Comparison of ENCODE assay signal across 7 mouse cellular contexts in genomic region chr3:94837183-94837890, GRCm38 (mm10). TPM values are rescaled to one million over a fixed set of nuclear protein-coding genes. Genes with fewer than 3 reads are reported as not detected.
A peak's percentile ranks its signal among the peaks of the same experiment; 100 is the strongest.
DNase-seq lines count a peak whose midpoint lies in the region; ATAC-seq lines count a peak whose summit lies in the region.

Pogz (plus strand) TSS chr3:94837567.

- peak within 1 kb of the TSS; percentile 83 for H3K9ac ChIP-seq in intestine, embryonic 16.5 days (ENCODE audit: low read depth, low read length)
- H3K9ac ChIP-seq in midbrain, embryonic 11.5 days (ENCODE audit: low read length): peak within 1 kb of the TSS; percentile 95

- no peaks in the 10 kb centered on the region for H3K27me3 ChIP-seq in intestine, embryonic 16.5 days (replicated peaks; ENCODE audit: control insufficient read depth, insufficient read depth, low read length)
- H3K27me3 ChIP-seq in midbrain, embryonic 11.5 days (ENCODE audit: control insufficient read depth, insufficient read depth, low read length): no peaks in the 10 kb centered on the region

- peak; percentile 93 for ATAC-seq in intestine, embryonic 16.5 days
- ATAC-seq in midbrain, embryonic 11.5 days (ENCODE audit: low FRiP score): peak; percentile 94

- H3K9me3 ChIP-seq in intestine, embryonic 16.5 days (ENCODE audit: control insufficient read depth, low read length): peaks cover 2% of the 10 kb centered on the region; the same call in 1 of the 2 replicates
- H3K9me3 ChIP-seq in midbrain, embryonic 11.5 days (ENCODE audit: control insufficient read depth, low read length): no peaks in the 10 kb centered on the region

- H3K4me1 ChIP-seq in intestine, embryonic 16.5 days (ENCODE audit: control insufficient read depth, insufficient read depth, low read length): 0 out of 2 replicates have a peak, but pooled peaks cover 3% of the 10 kb centered on the region
- peaks cover 9% of the 10 kb centered on the region for H3K4me1 ChIP-seq in midbrain, embryonic 11.5 days (ENCODE audit: control insufficient read depth, insufficient read depth, low read length)

- H3K27ac ChIP-seq in intestine, embryonic 16.5 days (ENCODE audit: low read length): peak within 1 kb of the TSS; percentile 97
- H3K27ac ChIP-seq in midbrain, embryonic 11.5 days (ENCODE audit: low read depth, low read length): peak within 1 kb of the TSS; percentile 99

- intact Hi-C loops in left cerebral cortex, postnatal 36 days (cut with DNase I): loop anchor here (1.0 kb wide), 2 partner anchors 16 to 255 kb away; partner anchors contain the start of gene Snx27

- peak within 1 kb of the TSS; percentile 62 for H3K4me2 ChIP-seq in intestine, embryonic 16.5 days (ENCODE audit: low read depth, low read length)
- H3K4me2 ChIP-seq in midbrain, embryonic 11.5 days: peak within 1 kb of the TSS; percentile 70

- under 1% methylated on average over 53 of the region's 57 CpGs for WGBS in intestine, embryonic 16.5 days
- WGBS in midbrain, embryonic 11.5 days: under 1% methylated on average over 49 of the region's 57 CpGs

- DNase-seq in adrenal gland, adult 8-10 months: peak; percentile 96
- peak; percentile 98 for DNase-seq in embryo, embryonic 9.5 days (ENCODE audit: extremely low spot score)
- DNase-seq in gastrocnemius, postnatal 4 days (ENCODE audit: low spot score in 2 of 2): peak; percentile 93 to 97
- peak; percentile 96 for DNase-seq in left cerebral cortex, postnatal 36 days (ENCODE audit: low spot score in 2 of 2)
- peak; percentile 98 for DNase-seq in midbrain, embryonic 11.5 days (ENCODE audit: low spot score, missing footprints)
- peak; percentile 98 for DNase-seq in skeletal muscle tissue, adult 2 months (ENCODE audit: low read depth, low spot score)

- H3K4me3 ChIP-seq in intestine, embryonic 16.5 days (ENCODE audit: low read length): peak within 1 kb of the TSS; percentile 71
- H3K4me3 ChIP-seq in midbrain, embryonic 11.5 days (ENCODE audit: low read depth, low read length): peak within 1 kb of the TSS; percentile 78

- H3K36me3 ChIP-seq in intestine, embryonic 16.5 days (ENCODE audit: control insufficient read depth, insufficient read depth, low read length): no peaks in the 10 kb centered on the region
- no peaks in the 10 kb centered on the region for H3K36me3 ChIP-seq in midbrain, embryonic 11.5 days (ENCODE audit: control insufficient read depth, insufficient read depth, low read length)

RNA-seq across cellular contexts. Expression of gene Pogz, which starts in this region (rescaled TPM):
- total RNA-seq in adrenal gland, adult 8-10 months (2022): 10 to 100 TPM; 28.7 to 61.2 (median 44.1) TPM
- total RNA-seq in gastrocnemius, postnatal 4 days (2021): 10 to 100 TPM; 38.4 to 39.2 TPM
- polyA plus RNA-seq in intestine, embryonic 16.5 days (2015; fragmentation: Nextera tagmentation; extraction: Ambion mirVana): 9.2 and 9.9 TPM in 2 replicates
- total RNA-seq in left cerebral cortex, postnatal 36 days (2021): 10 to 100 TPM; 48.9 to 69.1 TPM
- polyA plus RNA-seq in midbrain, embryonic 11.5 days (2014; fragmentation: Nextera tagmentation; extraction: Ambion mirVana): 24.1 and 24.2 TPM in 2 replicates

Comparison
In these comparisons a context has a peak if more than half of its experiments do, and no peak if none do; other contexts are left out.
1. Peak in every context shown above with its lines: DNase-seq, ATAC-seq, H3K4me3 ChIP-seq and H3K27ac ChIP-seq.